Mouse (Mus musculus): Measurements from ENCODE around the gene Zfp580.
"Not testable (repeated sequence)": the region's sequence is repeated elsewhere in the genome, so short reads cannot be mapped to it uniquely, and the experiment has no call there.

Gene Zfp580

DNA sequence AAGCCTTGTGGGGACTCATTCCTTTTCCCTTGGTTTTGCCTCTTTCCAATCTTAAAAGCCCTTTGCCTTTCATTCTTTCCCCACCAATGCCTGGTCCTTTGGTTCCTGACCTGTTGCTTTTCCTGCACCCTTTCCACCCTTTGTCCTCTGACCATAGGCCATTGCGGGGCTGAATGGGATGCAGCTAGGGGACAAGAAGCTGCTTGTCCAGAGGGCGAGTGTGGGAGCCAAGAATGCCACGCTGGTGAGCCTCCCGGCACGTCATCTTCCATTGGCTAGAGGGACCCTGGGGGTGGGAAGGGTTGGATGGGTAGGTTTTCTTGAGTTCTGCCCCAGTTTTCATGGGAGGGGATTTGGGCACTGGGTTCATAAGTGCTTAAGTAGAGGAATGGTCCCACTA, 23.6 kb downstream of the Zfp580 start:
- no peak for DNase-seq

DNA sequence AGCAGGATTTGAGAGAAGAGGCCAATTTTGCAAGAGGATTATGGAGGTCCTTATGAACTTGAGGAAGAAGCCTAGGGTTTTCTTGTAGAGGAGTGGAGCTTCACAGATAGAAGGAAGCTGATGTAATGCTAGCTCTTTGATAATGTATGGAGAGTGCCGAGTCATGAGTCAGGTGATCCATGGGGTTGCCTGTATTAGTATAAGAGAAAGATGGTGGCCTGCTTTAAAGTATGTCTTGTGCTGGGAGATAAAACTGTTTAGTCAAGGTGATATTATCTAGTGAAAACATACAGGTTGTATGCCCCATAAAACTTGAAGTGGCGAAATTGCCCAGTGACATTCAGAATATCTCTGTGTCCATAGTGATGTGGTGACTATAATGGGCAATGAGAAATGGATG, 25.6 kb downstream of the Zfp580 start:
- no peak for DNase-seq

DNA sequence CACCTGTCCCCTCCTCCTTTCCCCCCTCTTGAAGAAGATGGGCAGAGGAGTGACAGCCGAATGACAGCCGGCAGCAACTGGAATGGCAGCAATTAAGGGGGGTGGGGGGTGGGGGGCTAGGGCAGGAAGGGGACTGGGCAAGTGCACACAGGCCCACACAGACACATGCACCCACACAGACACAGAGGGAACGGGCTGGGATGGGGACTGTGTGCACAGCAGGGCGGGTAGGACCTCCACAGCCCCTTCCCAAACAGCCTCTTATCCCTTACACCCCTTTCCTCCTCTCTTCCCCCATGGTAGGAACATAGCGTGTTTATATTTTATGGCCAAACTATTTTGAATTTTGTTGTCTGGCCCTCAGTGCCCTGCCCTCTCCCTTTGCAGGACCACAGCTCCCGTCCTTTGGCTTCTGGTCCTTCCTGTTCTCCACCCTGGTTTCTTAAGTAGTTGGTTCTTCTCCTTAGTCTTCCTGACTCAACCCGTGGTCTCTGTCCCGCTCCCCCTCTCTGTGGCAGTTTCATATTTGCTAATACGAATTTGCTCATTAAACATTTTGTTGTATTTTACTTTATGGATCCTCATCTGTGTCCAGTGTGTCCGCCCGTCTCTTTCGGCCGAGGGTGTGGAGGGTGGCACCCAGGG, 28.1 kb downstream of the Zfp580 start:
- DNase-seq = not testable (repeated sequence)

DNA sequence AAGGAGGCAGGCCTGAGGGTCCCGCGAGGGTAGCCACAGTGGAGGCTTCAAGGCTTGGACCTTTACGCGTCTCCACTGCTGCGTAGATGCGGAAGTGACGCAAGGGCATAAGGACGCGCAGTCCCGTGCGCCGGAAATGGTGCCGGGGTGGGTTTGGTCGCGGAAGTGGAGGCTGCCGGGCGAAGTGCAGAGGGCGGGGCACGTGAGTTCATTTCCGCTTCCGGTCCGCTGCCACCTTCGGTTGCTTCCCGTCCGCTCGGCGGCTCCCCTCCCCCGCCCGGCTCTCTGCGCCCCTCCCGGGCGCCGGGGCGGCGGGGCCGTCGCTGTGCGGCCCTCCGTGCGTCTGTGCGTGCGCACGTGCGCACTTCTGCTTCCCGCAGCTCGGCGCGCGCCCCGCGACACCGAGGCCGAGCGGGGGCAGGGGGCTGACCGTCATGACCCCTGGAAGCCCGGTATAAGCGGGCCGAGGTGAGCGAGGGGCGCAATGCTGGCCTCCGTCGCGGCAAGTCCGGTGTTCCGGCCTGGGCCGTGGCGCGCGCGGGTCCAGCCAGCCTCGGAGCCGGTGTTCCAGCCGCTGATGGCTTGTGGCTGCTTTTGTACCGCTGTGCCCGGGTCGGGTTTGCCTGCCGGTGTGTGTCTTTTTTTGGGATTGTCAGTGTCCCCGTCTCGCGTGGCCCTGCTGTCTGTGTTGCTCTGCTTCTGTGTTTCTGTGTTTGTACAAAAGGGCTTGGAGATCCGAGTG, 28.8 kb downstream of the Zfp580 start, which contains the start of gene Epn1:
Gene Epn1, plus strand, starts transcription at position 226 of the 742 bp plus-strand sequence.
- DNase-seq = peak; percentile 96

DNA sequence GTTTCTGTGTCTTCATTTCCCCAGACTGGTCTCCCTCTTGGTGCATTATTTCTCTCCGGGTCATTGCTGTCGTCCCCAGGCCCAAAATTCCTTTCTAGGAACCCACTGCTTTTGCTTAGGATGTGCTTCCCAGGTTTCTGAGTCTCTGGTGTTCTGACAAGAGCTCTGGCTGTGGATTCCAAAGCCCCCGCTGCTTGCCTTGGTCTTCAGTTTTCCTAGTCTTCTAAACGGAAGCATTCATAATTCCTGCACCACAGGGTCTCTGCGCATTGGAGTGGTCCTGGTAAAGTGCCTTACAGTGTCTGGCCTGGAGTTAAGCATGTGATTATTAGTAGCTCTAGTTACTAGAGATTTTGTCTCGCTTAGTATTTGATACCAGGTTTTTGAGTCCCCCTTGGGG, 29.5 kb downstream of the Zfp580 start:
- DNase-seq = no peak

DNA sequence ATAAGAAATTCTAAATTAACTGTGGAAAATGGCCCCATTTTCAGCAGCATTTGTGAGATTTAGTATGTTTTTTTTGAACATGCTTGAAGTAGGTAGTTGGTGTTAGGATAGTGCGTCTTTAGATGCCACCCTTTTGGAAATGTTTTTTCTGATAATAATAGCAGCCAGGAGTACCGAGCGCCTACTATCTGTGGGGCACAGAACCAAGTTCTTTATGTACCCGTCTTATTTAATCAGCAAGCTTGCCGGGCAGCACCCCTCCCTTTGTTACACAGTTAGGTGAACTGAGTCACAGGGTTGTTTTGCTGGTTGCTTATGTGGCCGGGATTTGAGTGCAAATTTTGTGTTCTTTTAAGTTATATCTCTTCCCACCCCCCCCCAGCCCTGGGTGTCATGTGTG, 29.9 kb downstream of the Zfp580 start:
- no peak for DNase-seq

DNA sequence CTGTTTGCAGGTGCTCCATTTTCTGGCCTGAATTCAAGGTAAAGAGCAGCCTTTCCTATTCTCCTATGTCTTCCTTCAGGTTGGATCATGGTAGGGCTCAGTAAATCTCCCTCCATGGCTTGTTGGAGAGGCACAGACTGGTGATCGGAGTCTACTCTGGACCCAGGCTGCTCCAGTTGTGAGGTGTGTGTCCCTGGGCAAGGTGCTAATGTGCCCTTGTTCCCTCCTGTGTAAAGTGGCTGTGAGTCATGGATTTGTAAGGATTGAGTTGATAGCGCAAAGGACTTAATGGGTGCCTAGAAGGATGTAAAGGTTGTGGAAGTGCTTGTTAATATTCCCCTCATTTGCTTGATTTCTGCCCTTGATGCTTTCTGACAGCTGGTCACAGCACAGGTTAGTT, 30.6 kb downstream of the Zfp580 start:
- no peak for DNase-seq

DNA sequence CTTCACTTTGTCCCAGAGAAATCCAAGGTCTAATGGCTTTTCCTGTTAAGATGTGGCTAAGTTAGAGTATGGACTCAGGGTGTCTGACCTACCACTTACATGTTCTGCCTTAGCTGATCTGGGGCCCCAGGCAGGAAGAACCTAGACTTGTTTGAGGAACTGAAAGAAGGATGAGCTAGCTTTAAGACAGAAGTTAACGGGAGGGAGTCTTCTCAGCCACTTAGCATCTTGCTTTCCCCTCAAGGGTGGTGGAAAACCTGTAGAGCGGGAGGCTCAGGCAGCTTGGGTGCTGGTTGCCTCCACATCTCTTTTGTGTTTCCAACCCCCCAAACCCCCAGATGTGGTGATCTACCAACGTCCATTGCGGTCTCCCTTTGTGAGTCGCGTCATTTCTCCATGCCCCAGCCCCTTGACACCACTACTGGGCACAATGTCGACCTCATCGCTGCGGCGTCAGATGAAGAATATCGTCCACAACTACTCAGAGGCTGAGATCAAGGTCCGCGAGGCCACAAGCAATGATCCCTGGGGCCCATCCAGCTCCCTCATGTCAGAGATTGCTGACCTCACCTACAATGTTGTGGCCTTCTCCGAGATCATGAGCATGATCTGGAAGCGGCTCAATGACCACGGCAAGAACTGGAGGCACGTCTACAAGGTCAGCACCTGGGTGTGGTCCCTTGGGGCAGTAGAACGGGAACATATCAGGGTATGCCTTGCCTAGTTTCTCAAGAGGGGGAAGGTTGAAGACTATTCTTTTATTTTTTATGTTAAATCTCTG, 32.2 kb downstream of the Zfp580 start:
- DNase-seq = no peak

DNA sequence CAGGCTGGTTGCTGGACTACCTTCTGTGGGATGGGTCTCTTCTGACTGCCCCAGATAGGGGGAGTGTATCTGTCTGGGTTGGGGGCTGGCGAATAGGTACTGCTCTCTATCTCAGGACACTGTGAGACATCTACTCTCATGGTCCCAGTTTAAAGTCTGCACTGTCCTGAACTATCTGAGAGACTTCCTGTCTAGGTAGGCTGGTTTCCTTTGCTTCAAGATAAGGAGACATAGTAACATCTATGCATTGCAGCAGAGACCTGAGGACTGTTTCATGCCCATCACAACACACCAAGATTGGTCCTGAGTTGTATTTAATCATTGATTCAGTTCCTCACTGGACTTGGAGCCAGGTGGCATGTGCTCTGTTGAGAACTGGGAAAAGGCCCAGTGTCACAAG, 34.2 kb downstream of the Zfp580 start:
- DNase-seq = no peak

DNA sequence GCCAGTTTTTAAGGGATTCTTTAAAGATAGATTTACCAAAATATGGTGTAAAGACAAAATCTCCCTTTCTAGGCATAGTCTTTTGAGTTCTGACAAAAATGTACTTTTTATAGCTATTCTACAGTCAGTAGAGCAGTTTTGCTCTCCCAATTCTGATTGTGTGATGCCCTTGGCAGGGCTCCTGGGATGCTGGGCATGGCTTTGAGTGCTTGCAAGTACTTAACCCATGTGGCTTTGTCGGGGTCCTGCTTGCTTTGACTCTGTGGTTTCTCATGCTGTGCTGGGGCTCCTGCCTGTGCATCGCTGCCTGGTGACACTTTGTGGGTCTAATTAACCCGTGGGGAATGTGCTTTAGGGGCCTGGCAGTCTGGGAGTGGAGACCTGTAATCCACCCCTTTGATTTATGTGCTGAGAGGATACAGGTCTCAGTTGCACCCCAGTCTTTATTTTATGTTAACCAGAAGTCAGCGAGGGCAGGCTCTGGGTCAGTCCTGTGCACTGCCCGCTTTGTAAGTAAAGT, 35.6 kb downstream of the Zfp580 start:
- DNase-seq = no peak

DNA sequence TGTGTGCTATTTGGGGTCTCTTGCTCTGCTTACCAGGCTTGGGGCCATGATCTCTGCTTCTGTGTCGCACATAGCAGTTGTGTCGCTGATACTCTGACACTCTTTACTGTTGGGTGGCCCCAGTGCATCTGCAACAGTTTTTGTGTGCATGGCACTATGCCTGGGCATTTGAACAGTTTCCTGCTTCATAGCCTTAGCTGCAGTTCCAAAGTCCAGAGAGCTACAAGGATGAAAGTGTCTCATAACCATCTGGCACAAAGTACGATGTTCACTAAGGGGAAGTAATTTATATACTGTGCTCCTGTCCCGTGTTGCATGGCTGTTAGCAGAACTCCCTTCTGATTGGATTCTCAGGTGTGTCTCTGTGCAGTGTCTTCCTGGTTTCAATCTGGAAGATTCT, 36.5 kb downstream of the Zfp580 start:
- DNase-seq = no peak

DNA sequence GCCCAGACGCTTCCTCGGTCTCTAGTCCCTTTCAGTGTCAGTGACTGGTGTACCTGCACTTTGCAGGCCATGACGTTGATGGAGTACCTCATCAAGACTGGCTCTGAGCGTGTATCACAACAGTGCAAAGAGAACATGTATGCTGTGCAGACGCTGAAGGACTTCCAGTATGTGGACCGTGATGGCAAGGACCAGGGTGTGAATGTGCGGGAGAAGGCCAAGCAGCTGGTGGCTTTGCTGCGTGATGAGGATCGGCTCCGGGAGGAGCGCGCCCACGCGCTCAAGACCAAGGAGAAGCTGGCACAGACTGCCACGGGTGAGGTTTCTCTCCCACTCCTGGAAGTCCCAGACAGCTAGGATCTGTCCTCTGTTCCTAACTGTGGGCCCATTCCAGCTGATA, 38.5 kb downstream of the Zfp580 start:
- DNase-seq = no peak

DNA sequence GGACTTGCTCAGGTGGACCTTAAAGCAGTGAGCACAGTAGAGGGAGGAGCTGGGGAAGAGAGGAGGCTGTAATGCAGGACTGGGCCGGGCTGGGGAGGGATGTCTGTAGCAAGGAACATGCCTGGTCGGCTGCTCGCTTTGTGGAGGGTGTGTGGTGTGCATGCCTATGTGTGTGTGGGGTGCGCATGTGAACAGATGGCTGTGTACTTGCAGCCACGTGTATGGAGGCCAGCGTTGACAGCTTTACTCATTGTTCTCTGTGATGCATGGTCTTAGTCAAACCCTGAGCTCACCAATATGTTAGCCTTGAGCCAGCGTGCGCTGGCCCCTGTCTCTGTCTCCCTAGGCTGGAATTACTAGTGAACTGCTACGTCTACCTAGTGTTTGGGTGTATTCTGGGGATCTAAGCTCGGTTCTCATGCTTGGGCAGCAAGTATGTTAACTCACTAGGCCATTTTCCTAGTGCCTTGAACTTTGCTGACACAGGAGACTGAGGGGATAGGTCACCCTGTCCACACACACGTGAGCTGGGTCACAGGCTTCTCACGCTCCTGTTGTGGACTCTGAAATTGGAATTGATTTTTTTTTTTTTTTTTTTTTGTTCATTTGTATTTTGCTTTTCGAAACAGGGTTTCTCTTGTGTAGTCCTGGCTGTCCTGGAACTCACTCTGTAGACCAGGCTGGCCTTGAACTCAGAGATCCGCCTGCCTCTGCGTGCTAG, 39.8 kb downstream of the Zfp580 start:
- no peak for DNase-seq

DNA sequence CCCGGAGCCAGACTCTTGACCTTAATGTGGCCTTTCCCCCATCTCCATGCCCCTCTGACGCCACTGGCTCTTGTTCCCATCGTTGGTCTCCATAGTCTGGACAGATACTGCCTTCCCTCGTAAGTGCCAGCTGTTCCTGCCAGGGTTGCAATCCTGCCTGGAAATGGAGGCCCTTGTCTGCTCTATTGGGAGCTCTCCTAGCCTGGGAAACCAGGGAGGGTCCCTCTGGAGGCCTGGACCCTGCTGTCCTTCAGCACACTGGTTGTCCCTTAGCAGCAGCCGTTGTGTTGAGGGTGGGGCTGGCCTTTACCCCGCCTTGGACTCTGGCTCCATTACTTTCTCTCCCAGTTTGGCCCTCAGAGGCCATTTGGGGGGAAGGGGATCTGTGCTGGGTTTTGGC, 41.0 kb downstream of the Zfp580 start:
- no peak for DNase-seq

DNA sequence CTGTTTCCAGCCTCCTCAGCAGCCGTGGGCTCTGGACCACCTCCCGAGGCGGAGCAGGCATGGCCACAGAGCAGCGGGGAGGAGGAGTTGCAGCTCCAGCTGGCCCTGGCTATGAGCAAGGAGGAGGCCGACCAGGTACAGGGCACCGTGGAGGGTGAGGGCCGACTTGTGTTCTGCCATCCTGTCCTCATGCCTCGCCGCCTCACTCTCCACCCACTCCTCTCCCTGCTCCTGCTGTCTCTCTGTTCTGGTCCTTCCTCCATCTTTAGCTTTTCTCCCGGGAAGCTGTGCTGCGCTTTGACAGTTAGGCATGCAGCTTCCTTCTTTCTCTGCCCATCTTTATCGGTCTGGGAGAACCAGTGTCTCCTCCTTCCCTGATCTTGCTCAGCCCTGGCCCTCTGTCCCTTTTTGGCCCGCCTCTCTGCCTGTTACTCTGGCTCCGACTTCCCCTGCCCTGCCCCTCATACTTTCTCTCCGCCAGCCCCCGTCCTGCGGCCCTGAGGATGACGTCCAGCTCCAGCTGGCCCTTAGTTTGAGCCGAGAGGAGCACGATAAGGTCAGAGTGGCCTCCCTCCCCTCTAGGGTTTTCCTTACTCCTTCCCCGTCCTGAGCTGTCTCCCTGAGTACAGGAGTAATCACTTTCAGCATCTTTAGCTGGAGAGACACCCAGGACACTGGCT, 41.6 kb downstream of the Zfp580 start:
- DNase-seq = no peak

DNA sequence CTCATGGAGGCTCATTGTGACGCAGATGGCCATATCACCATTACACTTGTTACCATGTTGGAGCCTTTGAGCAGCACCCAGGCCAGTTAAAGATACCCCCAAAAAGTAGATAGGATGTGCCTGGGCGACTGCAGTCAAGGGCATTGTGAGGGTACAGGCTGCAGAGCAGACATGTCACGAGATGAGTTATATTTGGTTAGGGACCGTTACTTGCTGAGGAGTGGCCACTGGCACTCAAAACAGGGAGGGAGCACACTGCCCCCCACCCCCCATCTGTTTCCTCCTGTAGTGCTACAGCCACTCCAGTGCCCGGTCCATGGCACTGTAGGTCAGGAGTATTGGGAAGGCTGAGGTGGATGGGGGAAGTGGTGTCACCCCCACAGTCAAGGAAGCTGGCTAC, 47.4 kb downstream of the Zfp580 start:
- no peak for DNase-seq

DNA sequence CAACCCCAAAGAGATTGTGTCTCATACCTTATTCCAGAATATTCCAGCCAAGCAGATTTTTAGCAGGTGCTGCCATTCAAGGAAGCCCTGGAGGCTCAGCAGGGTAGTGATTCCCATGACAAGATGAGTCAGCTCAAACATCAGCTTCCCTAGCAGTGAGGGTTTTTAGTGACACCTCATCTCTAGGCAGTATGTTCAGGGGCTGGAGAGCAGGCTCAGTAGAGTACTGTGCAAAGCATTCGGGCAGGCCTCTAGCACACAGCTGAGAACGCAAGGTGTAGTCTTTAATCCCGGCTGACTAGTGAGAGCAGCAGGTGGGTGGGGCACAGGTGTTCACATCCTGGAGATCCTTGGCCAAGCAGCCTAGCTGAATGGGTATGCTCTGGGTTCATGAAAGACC, 48.5 kb downstream of the Zfp580 start:
- DNase-seq = no peak

DNA sequence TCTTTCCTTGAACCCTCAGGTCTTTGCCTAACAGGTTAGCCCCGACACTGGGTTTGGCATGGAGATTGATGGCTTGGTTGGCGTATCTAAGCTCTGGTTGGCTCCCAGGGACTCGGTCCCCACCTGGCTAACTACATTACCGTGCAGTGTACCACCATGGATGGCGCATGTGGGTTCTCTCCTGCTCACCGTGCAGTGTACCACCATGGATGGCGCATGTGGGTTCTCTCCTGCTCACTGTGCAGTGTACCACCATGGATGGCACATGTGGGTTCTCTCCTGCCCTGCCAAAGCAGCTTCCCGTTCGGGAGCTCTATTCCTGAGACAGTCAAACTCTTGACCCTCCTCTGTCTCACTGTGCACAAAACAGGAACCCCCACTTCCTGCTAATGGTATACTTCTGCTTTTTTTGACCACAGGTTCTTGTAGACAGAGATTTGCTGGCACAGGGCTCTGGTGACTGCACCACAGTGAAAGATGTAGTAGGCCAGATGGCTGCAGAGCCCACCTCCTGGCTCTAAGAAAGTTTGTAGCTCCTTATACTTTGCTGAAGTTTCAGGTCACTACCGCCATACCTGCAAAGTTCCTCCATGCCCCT, 49.8 kb downstream of the Zfp580 start:
- DNase-seq = no peak

DNA sequence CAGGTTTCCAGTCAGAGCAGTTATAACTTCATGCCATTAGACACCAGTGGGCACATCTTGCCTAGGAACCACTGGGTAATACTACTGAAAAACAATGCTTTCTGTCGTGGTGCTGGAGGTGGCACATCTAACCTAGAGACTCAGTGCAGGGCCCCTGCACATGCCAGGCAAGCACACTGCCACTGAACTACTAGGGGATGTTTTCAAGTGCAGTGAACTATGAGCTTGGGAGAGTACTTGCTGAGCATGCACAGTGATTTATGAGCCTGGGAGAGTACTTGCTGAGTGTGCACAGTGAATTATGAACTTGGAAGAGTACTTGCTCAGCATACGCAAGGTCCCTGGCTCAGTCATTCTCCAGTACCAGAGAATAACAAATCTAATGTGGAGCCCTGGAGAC, 51.2 kb downstream of the Zfp580 start:
- DNase-seq = no peak

Measured in cerebellum, adult 11 months (tissue).